Mouse (Mus musculus): ENCODE measurements around the gene Mybbp1a.

DNA sequence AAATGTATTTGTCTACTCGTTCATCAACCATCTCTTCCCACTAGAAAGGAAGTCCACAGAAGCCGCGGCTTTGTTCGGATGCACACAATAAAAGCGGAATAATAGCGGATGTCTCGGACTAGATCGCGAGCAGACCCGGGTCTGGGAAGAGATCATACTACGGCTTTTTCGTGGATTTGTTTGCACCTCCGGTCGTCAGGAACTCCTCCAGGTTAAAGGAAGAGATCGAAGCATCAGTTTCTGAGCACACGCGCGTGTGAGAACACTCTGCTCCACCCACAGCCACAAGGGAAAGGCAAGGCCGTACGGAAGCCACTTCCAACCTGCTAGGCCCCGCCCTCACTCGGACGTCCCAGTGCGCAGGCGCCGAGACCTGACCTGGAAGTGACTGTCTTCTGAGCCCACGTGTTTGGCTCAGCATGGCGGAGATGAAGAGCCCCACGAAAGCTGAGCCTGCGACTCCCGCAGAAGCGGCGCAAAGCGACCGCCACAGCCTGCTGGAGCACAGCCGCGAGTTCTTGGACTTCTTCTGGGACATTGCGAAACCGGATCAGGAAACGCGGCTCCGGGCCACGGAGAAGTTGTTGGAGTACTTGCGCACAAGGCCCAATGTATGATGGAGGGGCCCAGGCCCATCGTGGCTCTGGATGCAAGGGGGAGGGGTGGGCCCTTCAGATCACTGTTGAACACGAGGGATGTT lies at the start of gene Mybbp1a:
- TF ChIP-seq CTCF (IDR thresholded peaks at IDR 0.05; ENCODE audit: borderline replicate concordance, insufficient read depth, low read length), result no peak
- peak; percentile 97 for TF ChIP-seq POLR2A (IDR thresholded peaks at IDR 0.05; ENCODE audit: low read depth, low read length)
